Mouse (Mus musculus) testis, postnatal 14 days (tissue): ENCODE data around the gene Zbtb44.

Experiments
- DNase-seq: peaks from one replicate; pipeline ENCODE4 v3.0.0; 2021; ENCODE audit warnings: low spot score

Zbtb44 gene

DNA sequence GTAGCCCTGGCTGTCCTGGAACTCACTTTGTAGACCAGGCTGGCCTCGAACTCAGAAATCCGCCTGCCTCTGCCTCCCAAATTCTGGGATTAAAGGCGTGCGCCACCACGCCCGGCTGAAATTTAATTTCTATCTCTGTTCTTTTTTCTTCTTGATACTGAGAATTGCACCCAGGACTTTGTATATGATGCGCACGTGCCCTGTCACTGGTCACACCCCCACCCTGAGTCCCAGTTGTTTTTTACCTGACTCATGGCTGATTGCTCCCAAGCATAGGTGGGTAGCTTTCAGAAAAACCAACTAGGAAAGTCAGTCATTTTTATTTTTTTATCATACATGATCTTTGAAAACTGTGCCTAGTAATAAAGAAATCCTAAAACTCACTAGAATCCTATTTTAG is 40.3 kb downstream of the Zbtb44 start:
- DNase-seq, result no peak

DNA sequence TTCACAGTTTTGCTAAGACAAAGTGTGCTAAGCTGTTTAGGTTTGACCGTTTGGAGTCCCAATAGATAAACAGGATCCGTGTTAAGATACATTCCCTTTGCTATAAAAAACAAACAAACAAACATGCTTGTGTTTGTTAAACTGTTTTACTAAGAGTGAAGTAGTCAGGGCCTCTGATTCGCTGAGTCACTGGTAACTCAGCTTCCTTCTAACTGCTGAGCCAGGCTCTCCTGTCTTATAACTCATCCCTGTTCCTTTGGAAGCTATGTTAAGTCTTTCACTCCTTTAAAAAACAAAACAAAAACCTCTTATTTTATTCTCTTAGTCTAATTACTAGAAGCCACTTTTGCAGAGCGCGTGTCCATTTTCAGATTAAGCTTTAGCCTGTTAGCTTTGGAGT is 41.8 kb downstream of the Zbtb44 start:
- no peak for DNase-seq

DNA sequence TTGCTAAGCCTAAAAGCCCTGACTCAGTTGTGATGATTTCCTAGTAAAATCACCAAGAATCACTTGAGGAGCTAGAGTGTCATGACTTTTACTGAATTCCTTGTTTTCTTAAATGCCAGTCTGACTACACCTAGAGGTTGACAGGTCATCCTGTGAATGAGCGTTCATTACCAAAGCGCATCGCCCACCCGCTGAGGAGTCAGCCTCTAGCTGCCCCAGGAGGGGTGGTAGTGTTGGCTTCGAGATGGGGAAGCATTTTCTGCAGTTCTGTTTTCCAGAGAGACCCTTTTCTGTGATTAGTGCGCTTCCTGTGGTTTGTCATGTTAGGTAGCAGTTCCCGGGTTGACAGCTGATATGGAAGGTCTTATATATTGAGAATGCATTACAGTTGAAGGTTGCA is 43.4 kb downstream of the Zbtb44 start:
- no peak for DNase-seq

DNA sequence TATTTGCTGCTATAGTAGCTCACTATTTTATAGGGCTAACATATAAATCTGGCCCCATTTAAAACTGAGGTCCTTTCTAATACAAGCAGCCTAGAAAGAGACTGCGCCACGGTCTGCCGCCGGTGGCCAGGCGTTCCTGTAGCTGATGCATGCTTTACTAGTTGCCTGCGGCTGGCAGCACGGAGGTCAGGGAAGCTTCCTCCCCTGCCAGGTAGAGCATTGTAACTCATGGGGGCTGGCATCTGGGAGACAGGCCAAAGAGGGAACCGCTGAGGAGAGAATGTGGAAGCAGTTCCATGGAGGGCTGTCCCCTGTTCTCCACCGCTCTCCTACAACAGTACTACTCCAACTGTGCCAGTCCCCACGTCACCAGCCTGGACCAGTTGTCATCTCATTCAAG is 44.4 kb downstream of the Zbtb44 start:
- DNase-seq, result no peak

DNA sequence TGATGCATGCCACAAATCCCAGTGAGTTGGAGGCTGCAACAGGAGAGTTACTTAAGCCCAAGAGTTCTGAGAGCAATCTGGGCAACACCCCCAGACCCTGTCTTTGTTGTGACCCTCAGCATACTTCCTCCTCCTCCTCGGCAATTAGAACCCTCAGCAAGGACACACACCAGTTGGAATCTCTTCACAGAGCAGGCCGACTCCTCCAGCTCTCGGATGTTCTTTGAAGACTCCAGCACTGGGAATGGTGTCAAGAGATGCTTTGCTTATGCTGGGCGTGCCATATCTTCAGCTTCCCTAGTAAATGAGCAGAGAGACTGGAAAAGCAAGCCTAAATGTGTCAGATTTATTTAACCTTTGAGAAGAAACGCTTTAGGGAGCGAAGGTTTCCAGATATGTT is 50.3 kb downstream of the Zbtb44 start:
- no peak for DNase-seq

DNA sequence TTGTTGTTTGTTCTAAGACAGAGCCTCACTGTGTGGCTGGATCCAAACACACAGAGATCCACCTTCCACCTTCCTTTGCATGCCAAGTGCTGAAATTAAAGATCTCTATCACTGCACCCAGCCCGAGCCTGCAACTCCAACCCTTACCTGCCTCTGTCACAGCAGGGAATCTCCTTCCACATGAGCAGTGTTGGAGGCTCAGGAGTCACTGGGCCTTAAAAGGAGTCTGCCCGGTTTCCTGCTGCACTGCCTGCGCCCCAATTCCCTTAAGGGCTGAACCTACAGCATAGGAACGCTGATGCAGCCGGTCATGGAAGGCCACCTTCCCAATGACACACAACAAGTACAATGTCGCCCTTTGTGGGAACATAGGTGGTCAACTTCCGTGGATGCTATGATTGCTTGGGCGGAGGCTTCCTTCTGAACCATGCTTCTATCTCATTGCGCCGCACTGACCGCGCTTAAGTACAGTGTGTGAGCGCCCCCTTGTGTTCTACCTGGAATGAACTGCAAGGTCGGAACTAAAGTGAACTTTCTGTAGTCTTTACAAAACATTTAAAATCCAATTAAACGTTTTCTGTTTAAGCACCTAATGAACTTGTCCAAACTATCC is 51.7 kb downstream of the Zbtb44 start:
- DNase-seq, result peak; percentile 62

DNA sequence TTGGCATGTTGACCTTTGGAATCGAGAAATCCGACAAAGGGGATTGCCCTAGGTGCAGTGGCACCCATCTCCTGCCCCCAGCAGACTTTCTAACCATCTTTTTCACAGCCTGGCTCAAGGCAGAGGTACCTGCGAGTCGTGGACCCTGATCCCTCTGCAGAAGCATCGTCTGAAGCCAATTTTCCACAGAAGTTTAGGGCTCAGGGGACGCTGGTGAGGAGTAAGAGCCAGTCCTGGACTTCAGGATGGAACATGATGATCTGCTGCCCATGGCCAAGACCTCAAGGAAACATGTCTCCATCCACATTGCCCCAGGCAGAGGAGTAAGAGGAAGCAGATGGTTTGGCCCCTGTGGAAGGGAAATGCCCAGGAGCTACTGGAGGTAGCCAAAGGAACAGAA is 52.3 kb downstream of the Zbtb44 start:
- no peak for DNase-seq

DNA sequence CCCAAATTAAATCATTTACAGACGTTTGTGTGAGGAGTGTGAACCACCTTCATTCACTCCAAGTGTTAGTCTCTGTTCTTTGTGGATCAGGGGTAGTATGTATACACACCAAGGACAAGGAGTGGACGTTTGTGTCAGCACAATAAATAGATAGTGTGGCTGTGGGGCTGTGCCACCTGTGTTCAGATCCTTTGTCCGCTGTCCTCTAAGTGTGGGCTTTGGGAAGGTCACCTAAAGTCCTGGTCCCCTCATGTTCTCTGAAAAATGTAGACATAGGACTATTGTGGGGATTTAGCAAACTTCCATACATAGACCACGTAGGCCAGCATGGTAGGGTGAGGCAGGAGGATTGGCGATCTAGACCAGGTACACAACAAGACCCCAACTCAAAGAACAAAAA is 55.1 kb downstream of the Zbtb44 start:
- no peak for DNase-seq

DNA sequence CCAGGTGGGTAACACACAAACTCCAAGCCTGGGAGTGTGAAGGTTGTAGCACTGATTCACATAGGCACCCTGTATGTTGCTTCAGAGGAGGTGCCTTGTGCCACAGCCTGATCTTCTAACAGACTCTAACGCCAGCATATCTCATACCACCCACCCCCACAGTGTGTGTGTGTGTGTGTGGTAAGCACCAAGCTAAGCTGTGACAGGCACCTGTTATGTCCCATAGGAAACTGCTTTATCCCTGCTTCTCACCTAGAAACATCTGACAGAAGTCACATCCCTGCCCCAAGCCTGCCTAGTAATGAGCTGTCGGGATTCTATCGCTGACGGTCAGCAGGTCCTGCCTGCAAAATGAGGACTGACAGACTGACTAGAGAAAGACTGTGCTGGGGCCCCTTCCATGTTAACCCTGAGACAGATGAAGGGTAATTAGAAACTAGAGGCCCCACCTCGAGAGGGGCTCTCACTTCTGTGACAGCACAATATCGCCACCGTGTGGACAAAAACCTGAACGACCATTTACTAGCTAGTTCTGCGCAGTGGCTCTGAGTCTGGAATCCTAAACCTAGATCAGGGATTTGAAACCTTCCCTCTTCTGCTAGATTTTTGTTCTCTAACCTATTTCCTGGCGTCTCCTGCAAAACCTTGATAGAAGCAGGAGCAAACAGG is 55.8 kb downstream of the Zbtb44 start:
- peak; percentile 48 for DNase-seq

DNA sequence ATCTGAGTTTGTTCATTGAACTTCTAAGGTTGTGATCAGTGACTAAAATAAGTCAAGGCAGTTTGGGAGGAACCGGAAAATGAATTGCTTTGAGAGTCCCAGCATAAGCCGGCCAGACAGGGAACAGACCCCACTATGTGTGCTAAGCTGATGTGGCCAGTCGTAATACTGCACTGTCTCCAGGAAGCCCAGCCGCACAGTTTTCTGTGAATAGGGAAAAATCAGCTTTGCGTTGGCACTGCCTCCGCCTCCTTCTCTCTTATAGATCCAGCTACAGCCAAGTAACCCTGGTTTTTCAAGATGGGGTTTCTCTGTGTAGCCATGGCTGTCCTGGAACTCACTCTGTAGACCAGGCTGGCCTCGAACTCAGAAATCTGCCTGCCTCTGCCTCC is 56.3 kb downstream of the Zbtb44 start:
- DNase-seq, result no peak

DNA sequence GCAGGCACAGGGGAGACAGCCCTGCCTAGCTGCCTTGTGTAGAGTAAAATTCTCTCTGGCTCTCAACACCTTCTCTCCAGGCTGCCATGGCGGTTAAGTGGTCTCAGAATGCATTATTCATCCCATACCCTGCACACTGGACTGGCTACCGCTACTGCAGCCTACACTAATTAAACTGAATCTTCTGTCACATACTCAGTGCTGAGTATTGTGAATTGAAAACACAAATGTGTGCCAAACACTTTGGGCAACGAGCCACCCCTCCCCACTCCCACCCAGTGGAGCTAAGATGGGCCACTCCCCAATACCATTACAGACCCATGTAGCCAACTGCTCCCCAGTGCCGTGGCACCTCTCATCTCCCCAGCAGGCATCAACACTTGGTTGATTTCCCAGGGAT is 57.0 kb downstream of the Zbtb44 start:
- DNase-seq, result no peak

DNA sequence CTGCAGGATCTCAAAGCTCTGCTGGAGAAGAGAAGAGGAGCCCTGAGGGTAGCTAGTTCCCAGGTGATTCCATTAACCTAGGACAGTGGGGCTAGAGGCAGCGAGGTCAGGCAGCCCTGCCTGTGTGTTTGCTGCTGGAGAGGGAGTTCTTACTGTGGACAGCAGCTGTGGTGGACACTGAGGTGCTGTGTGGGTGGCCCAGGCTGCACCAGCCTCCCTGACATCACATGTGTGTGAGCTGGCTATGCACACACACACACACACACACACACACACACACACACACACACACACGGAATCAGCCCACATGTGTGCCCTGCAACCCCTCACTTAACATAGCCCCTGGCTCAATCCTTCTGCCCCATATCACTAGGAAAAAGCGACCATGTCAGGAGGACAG is 57.7 kb downstream of the Zbtb44 start:
- DNase-seq, result no peak

DNA sequence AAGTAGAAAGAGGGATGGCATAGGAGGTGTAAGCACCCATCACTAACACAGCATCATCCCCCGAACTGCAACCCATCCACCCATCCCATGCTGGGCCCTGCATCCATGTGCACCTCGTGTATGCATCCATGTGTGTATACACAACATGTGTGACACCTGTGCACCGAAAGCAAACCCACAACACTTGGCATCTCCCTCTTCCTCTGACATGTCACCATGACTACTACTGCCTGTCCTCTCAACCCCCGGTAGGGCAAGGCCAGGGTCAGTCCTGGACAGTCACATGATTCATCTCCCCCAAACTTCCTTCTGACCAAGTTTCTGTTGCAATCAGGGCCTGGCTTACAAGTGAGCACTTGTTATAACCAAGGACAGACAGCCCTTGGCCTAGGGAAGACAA is 58.4 kb downstream of the Zbtb44 start:
- DNase-seq, result no peak

DNA sequence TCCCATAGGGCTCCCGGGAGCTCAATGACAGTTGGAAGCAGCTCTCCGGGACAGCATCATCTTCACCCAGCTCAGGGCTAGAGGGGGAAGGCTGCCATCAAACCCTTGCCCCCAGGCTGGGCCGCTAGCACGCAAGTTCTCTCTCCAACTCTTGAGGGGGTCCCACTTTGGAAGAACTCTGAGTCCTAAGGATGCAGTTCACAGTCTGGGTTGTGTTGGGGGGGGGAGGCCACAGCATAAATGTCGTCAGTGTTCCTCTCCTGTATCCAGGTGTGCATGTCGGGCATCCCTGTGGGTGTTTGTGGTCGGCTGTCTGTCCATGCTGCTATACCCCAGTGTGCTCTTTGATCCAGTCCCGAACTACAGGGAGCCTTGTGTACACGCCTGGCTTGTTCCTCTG is 59.1 kb downstream of the Zbtb44 start:
- DNase-seq, result no peak

DNA sequence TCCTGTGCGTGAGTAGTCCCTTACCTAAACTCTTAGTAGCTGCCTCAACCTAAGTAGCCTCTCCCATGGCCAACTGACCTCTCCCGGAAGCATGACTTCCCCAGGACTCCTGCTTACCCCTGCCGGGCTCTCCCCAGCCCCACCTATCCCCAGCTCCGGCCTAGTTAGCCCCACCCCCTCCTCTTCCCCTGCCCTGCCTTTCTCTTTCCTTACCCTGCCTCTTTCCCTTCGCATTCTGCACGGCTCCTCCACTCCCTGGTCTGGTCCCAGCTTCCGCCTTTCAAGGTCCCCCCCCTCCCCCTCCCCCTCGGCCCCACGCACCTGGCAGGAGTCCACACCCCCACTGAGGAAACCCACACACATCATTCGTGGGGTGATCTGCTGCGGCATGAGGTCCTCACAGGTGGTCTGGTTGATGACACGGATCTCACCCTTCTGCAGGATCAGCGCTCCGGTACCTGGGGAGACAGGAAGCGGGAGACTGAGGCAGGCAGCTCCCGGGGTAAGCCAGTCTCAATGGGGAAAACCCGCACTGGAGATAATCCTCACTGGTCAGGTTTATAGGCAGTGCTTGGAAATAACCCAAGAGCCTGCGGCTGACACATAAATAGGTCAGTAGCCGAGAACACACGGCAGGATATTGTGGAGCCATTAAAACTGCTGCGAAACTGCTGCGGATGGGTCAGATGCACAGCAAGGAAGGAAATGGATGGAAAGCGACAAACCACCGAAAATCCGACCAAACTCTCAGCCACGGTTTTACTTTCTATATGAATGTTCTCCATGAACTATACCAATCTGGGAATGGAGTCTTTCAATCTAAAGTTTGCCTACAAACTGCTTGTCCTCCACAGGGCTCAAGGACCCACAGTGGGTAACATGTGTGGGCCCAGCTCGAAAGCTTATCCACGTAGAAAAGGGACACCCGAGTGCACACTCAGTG is 59.9 kb downstream of the Zbtb44 start:
- DNase-seq, result no peak

DNA sequence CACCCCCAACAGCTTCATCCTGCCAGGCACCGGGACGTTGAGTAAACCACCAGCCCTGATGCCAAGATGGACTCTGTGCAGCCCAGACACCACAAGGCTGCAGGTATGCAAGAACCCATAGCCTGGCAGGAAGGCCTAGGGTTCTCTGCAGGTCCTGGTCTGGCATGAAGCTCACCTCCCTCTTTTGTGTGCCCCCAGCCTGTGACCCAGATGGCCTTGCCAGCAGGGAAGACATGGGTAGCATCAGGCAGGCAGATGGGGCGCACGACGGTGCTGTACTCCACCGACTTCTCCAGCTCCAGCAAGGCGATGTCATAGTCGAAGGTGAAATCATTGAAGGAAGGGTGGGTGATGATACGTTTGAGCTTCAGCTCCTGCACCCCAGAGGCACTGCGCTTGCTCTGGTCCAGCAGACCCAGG is 60.7 kb downstream of the Zbtb44 start:
- no peak for DNase-seq

DNA sequence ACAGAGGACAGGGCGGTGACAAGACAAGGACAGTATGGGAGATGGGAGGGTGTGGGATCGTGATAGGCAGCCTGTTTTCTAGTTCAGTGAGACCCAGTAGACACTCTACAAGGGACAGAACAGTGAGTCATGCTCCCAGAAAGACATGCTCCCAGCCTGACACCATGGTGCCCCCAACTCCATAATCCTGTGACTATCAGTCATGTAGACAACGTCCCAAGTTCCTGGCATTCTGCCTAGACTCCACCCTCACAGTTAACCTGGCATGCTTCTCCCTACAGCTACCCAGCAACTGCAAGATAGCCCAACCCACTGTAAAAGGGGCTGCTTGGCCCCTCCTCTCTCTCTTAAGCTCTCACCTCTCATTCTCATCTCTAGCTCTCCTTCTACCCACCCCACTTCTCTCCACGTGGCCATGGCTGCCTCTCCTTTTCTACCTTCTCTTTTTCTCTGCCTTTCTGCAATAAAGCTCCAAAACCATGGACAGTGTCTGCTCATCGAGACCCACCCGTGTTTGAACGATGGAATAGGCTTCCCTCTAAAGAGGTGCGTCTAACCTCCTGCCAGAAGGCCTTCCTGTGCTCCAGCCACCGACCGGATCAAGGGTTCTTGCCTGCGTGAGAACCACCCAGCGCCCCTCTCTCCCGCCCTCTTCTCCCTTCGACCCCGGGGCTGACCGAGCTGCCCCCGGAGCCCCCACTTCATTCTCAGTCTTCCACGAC is 61.8 kb downstream of the Zbtb44 start:
- DNase-seq, result no peak

DNA sequence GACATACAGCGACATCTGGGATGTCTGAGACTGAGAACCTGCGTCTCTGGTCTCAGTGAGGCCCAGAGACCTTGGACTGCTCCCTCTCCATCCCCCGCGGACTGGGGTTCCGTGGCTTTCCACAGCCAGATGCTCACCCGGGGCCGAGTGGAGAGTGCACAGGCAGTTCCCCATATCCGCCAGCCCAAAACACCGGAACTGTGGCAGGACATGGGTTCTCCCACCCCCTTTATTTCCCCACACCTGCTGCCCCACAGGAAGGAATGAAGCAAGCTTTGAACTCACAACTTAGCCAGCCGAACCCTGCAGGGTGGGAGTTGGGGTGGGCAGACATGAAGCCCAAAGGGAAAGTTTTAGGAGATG is 62.4 kb downstream of the Zbtb44 start:
- no peak for DNase-seq

DNA sequence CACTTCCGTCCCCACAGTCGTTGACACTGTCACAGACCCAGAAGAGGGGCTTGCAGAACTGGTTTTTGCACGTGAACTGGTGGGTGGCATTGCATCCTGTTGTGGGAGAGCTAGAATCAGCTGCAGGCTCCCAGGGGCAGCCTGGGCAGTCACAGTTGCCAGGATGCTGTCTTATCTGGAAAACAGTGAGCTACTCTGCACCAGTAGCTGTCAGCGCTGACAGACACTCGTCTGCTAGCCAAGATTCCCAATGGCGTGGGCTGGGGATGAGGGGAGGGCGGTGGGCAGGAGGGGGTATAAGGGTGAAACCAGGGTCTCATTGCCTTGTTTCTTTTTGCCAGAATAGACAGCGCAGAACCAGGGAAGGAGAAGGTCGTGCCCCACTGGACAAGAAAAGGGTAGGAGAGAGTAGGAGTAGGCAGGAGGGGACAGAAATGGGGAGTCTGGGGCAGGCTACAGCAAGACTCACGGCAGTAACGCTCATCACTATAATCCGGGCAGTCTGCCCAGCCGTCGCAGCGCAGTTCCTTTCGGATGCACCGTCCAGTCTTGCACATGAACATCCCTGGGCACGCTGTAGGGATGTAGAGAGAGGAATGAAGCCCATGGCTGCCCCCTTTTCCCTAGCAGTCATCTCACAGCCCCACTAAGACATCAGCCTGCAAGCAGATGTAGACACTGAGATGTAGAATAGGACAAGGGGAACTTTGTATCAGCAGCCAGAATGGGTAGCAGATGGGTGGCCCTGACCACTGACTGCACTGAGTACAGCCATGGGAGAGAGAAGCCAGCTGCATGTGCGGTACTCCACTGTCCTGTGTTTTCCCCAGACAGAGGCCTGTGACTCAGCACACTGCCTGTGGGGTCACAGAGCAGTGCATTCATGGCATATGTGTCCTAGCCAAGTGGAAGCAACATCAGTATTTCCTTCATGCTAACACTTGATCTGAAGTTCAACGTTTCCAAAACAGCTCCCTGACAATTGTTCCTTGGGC is 66.9 kb downstream of the Zbtb44 start:
- no peak for DNase-seq

DNA sequence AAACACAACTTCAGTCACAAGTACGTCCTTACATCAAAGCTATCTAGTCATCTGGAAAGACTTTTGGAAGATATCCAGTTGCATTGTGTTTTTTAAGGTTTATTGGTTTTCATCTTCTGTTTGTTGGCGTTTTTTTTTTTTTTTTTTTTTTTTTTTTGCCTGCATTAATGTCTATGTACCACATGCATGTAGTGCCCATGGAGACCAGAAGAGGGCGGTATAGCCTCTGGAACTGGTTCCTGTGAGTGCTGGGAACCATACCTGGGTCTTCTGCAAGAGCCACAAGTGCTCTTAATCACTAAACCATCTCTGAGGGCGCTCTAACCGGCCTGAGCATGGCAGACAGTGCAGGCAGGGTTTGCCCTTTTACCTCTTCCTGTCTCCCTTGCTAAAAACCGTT is 67.7 kb downstream of the Zbtb44 start:
- no peak for DNase-seq

DNA sequence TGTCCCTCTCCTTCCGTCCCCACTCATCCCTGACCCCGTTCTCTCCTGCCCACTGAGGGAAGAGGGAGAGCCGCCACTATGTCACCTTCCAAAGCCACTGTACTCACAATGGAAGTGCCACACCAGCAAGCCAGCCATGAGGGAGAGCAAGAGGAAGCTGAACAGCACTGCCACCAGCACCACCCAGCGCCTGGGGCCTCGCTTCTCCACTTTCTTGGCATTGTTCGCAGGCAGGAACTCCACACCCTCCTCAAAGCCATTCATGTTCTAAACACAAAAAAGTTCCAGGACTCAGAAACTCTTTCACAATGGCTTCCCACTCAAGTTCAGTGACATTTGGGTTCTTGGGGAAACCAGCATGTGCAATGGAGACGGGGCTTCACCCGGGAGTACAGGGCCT is 78.0 kb downstream of the Zbtb44 start:
- no peak for DNase-seq
